Mouse (Mus musculus): ENCODE data around the gene Cstad.

DNA sequence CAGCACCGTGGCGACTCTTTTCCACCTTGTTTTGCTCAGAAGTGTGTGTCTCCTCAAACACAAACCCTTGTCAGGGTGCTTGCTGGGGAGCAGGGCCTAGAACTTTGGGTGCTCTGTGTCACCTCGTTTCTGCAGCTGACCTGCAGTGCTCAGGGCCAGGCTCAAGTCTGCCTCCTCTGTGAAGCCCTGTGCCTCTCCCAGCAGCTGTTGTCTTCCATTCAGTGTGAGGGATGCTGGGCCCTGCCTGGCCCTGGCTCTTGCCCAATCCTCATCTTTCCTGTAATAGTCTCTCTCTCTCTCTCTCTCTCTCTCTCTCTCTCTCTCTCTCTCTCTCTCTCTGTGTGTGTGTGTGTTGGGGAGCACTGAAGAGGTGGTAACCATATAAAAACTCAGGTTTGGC is 32.3 kb upstream of the Cstad start:
- no peak for TF ChIP-seq CTCF (IDR thresholded peaks at IDR 0.05; ENCODE audit: low read depth)
- no peak for TF ChIP-seq EP300 (IDR thresholded peaks at IDR 0.05; ENCODE audit: low read depth)

Measured in liver, embryonic 14.5 days (tissue).